Mouse (Mus musculus): ENCODE measurements at regions not wholly inside any gene's neighbourhood (a gene's known extent, or its start where the extent isn't known, plus 50 kb on each side); places are given as distances from the start of the nearest gene placed in this dataset.
A peak's percentile ranks its signal among the peaks of the same experiment; 100 is the strongest.
"Not testable (repeated sequence)": the region's sequence is repeated elsewhere in the genome, so short reads cannot be mapped to it uniquely, and the experiment has no call there.

DNA sequence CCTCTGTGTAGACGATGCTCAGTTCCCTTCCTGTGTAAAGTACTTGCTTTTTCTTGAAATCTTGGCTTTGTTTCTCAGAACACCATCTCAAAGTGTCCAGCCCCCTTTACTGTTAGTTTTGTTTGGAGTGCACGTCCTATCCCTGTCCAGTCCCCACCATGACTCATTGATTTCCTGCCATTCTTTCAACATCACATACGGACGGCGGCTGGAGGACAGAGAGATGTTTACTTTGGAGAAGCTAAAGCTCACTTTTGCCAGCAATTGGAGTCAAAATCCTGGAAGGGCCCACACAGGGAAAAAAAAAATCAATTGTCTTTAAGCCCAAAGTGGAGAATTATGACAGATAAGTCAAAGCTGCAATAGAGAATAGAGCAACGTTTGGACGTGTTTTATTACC lies 51.8 kb downstream of the Gm5426 start:
- DNase-seq (ENCODE audit: low spot score): no peak

DNA sequence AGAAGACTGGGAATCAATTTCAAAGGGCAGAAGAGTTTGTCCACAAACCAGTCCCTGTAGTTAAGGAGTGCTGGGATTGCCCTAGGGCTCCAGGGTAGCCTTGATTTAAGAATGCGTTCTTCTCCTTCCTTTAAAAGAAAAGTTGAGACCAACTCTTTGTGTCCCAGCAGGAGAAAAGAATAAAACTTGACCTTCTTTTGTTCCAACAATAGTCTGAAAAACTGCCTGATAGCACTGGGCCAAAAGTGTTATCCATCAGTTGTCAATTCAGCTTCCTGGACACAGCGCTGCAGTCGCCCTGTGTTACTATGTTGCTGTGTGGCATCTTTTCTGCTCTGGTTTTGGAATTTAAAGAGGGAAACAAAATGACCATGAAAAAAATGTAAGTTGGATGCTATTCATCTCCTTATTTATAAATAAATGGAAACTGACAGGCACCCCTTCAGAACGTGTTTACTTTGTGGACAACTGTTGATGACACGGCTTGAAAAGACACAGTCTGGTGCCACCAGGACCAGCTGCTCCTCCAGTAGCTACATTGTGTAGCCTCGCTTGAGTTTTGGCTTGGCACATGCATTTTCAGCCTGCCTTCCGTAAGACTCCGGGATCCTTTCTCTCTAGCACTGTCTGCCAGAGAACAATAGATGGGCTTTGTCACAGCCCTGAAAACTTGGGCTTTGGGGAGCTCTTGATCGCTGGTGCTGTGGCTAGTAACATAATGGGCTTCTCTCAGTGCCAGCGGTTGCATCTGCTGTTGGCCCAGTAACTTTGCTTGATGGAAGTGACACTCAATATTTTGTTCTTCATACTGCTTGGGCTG lies 54.0 kb downstream of the Gm5426 start:
- DNase-seq (ENCODE audit: low spot score): no peak

DNA sequence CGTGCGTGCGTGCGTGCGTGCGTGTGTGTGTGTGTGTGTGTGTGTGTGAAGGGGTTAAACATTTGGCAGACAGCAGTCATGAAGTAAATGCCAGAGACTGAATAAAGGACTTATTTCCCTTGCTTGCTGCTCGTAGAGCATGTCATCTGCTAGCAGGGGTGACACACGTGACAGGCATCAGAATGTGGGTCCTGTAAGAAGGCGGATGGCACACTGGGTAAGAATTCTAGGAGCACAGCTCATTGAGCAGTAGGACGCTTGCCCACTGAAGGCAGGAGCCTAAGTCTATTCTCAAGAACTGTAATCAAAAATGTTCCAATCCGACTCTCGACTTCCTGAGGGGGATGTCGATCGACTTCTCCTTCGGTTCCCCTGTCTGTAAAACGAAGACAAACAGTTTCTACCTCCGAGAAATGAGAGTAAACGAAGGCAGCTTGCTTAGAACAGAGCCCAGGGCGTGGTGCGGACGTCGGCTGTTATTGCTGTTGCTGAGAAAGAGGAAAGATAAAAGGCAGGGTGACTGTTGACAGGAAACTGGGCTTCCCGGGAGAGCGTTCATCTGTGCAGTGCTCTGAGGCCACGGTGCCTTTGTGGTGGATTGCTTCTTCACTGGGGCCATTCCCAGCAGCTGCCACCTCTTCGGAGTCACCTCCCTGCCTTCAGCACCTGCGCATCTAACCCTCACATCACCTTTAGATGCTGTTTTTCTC lies 64.7 kb downstream of the Gm5426 start:
- no peak for DNase-seq (ENCODE audit: low spot score)

DNA sequence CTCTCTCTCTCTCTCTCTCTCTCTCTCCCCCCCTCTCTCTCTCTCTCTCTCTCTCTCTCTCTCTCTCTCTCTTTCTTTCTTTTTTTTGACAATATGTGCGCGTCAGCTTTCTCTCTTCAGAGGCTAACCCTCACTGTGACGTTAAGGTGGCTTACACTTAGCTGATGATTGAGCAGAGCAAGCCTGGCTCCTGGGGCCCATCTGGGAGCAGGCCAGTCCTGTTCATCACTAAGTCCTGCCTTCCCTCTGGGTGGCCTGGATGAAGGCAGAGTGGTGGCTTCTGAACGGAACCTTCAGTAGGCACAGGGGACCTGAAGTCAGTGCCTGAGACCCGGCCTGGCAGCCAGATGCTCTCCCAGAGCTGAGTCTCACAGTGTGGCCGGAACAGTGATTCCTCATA lies 65.5 kb downstream of the Gm5426 start:
- no peak for DNase-seq (ENCODE audit: low spot score)

DNA sequence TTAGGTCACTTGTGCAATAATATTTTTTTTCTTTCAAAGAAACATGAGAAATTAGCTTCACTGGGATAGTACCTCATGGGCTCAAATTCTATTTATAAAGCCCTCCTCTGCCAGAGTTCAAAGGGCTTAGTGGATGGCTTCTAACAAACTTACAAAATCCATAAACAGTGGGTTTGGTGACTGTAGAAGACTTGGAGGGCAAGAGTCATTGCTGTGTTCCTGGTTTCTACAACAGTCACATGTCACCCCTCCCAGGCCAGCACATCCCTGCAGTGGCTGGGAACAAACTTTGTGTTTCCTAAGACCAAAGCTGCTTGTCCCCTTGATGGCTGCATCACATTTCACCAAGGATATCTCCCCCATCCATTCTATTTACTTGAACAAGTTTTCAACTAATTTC lies 66.5 kb downstream of the Gm5426 start:
- DNase-seq (ENCODE audit: low spot score): no peak

DNA sequence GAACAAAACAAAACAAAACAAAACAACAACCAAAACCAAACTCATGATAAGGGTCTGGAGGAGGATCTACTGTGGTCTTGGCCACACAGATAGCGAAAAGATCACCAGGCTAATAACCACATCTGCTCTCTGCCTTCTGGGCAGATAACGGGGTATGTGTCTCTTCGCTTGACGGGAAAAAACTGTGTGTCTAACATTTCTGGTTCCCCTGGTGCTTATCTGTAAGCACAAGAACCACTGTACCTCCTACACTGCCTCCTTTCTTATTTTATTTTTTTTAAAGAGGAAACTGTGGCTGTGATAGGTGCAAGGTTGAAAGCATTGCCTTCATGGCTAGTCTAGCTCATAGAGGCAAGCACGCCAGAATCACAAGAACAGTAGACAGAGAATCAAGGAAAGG lies 67.8 kb downstream of the Gm5426 start:
- DNase-seq (ENCODE audit: low spot score): no peak

DNA sequence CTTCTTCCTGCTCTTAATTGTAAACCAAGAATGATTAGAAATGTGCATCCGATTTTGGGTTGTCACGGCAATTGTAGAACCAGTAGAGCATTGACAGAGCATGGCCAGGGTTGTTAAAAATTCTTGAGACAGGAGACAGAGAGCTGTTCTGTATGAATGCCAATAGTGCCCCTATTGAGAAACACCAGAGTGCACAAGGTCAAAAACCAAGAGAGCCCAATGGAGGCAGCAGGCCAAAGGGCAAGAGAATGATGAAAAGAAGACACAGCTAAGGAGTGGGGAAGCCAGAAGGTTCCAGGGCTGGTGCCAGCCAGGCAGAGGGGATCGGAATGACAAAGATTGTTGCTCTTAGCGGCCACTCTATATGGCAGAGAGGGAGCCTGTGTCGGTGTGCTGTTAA lies 72.8 kb downstream of the Gm5426 start:
- DNase-seq (ENCODE audit: low spot score): no peak

DNA sequence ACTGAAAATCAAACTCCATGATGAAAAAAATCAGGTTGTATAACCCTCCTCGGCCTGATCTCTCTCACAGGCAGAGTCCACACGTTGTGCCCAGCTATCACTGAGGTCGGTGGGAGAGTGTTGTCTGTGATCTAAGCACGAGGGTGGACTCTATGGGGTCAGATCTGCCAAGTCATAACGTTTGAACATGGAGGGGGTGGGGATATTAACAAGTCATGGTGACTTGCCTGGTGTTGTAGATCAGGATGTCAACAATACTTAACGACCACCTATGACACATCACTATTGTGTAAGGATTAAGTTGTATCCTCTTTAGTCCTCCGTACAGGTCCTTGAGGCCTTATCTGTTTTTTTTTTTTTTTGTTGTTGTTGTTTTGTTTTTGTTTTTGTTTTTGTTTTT lies 74.8 kb downstream of the Gm5426 start:
- no peak for DNase-seq (ENCODE audit: low spot score)

DNA sequence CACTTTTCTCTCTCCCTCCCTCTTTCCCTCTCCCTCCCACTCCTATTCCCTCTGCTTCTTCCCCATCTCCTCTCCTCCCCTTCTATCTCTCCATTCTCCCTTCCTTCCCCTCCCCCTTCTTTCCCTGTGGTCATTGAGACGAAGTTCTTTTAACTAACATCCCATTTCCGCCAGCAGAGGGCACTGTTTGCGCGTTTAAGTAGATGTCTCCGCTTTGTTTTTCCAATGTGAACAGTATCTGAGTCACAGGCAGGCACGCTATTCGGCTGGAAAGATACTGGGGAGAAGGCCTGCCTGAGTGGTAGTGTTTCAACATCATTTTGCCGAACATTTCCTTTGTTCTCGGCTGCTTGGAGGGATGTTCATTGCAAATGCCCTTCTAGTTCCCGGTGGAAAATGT lies 77.5 kb downstream of the Gm5426 start:
- DNase-seq (ENCODE audit: low spot score): peak; percentile 86

DNA sequence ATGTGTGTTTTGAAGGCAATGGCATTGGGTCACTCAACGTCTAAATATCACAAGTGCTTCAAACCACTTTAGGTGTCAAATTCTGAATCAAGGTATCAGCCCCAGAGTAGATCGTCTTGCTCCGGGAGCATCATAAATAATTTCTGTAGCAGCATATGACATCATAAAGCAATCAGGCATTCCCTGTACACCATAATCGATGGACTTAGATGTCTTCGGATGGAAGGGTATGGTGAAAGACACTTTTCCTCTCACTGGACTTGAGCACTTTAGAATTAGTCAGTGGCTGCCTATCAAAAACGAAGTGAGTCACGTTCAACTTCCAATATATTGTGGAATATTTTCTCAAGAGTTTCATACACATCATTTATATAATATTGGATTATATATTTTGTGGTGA lies 77.9 kb downstream of the Gm5426 start:
- no peak for DNase-seq (ENCODE audit: low spot score)

DNA sequence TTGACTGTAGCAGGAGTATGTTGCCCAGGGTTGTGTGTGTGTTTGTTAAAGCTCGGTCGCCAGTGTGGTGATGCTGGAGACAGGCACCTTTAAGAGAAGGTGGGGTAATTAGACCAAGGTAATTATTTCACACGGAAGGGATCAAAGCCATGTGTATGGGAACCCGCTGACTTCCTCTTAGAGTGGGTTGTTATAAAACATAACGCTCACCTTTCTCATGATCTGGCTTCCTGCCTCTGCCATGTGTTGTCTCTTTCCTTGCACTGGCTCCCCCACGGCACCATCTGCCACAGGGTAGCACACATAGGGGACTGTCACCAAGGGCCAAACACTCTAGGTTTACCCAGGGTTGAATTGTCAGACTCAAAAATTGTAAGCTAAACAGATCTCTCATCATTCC lies 78.5 kb downstream of the Gm5426 start:
- no peak for DNase-seq (ENCODE audit: low spot score)

DNA sequence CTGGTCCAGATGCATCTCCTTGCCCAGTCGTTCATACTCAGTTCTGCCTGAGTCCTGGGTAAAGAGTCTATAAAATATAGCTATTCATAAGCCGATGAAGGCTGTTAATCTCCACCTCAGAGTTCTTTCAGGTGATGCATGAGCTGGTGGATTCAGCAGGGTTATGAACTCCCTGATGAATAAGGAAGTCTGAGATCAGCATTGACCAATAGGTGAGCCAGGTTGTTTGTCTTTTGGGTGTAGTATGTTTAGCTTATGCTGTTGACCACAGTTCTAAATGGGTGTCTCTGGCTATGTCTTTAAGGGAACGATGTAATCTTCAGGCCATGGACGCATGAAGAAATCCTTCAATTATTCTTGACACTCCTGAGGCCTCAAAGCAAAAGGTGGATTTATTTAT lies 84.3 kb downstream of the Gm5426 start:
- DNase-seq (ENCODE audit: low spot score): no peak

DNA sequence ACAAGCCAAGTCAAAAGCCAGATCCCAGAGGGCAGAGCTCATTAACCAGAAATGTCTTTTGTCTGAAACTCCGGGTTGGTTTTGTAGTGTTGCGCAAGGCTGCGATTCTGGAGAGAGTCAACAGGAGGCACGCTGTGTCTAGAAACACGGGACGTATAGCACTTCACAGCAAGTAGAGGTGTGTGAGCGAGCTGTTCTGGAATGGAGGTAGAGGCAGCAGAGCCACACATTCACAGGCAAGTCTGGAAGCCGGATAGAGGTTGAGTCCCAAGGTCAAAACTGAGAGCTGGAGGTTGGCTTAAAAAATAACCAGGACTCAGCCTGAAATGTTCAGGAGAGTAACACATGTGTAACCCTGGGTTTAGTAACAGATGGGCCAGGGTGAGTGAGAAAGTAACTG lies 94.0 kb downstream of the Gm5426 start:
- DNase-seq (ENCODE audit: low spot score): no peak

DNA sequence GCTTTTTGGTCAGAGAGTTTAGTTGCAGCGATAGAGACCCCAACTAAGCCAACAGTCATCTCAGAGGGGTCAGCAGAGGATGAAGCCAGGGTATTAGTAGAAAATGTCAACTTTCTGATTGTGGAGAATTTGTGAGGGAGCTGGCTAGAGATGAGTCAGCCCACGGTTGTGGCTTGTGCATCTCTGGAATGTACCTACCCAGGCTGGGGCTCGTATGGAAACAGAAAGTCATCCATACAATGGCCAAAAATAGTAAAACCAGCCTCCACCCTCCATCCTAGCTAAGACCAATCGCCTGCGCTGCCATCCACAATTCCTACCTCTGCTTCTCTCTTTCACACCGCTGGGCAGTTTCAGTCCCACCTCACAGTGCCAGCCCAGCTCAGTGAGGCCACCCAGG lies 94.9 kb downstream of the Gm5426 start:
- DNase-seq (ENCODE audit: low spot score): no peak

DNA sequence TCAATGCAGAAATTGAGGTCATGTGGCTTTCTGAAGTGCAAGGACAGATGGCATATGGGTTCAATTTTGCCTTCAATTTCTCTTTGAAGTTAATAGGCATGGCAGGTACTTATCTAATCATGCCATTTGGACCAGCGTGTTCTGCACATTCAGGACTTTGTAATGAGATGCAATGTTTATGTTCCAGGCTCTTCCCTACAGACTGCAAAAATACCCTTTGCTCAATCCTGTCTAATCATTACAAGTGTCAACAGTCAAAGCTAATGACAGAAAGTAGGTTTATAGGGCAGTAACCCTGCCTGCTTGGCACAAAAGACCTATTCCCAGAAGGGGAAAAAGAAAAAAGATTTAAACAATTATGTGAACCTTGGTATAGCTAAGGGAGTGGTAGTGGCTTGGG lies 96.5 kb downstream of the Gm5426 start:
- no peak for DNase-seq (ENCODE audit: low spot score)

DNA sequence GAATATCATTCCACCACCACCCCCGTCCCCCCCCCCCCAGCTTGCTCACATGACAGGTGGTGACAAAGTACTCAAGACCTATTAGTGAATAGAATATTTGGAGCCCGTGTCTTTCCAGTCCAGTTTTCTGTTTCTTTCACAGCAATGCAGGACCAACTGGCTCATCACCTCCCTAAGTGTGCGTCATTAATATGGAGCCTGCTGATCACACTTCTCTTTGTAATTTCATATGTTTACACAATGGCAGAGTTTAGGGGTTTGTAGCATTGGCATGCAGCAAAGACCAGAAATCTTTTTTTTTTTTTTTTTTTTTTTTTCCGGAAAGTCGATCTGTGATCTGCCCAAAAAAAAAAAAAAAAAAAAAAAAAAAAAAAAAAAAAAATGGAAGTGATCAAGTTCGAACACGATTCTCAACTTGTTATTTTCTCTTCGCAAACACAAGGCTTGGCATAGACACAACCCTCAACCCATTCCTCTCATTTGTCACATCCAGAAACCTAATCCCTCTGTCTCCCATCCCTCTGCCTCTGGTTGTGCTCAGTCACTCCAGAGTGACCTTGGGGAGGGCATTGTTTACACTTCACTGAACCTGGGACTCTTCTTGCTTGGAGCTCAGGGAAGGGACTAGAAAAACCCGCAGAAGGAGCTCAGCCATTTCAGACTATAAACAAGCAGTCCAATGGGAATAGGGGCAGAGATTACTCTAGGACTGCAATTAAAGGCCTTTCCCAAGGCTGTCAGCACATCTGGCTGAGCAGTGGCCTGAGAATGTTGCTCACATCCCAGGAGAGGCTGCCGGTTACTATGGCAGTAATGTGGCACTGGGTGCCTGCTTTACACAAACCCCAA lies 98.4 kb downstream of the Gm5426 start:
- DNase-seq (ENCODE audit: low spot score): no peak

DNA sequence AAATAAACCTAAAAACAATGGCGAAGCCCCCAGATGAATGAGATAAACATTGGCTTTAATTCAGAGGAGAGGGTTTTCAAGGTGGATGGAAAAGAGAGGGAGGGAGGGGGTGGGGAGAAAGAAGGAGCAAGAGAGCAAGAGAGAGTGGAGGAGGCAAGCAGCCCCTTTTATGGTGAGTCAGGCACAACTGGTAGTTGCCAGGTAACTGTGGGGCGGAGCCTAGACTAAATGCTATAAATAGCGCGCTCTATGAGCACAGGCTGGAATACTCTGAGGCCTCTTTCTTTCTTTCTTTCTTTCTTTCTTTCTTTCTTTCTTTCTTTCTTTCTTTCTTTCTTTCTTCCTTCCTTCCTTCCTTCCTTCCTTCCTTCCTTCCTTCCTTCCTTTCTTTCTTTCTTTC lies 99.6 kb downstream of the Gm5426 start:
- not testable (repeated sequence) for DNase-seq (ENCODE audit: low spot score)

DNA sequence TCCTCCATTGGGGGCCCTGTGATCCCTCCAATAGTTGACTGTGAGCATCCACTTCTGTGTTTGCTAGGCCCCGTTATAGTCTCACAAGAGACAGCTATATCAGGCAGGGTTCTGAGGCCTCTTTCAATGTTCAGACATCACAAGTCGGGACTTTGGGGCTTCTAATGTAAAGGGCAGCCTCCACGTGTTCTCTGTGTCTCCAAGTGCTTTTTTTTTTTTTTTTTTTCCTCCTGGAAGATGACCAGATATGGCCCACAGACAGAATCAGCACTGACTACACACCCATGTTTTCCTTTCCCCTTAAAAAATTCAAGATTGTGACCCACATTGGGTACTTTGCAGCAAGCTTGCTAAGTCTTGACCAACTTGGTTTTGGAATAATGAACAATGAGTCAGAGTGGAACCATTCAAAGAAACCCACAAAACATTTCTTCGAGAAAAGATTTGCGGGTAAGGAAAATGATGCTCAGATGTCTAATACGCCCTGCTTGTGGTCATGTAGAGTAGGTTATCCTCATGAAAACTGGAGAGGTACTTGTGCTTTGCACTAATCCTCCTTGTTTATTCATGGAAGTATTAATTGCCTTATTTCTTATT lies 100.5 kb downstream of the Gm5426 start:
- no peak for DNase-seq (ENCODE audit: low spot score)

DNA sequence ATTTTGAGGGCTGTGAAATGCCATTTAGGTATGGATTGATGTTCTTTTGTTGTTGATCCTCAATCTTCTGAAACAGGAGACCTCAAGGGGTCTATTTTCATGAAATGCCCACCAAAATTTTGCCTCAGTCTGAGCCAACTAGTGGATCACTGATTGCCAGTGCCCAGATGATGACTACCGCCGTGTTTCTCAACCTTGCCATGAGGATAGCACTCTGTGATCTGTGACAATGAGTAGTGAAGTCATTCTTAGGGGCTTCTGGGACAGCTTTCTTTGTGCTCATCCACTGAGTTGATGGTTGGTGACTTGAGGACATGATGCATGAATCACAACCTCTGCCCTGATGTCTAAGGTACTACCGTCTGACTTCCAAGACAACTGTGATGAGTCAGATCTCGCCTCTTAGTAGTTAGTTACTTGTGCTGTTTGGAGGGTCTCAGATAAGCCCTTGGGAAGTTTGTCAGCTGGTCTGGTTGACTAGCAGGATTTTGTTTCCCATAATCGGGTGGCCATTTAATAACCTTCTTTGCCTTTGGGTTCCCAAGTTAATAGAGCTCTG lies 101.2 kb downstream of the Gm5426 start:
- DNase-seq (ENCODE audit: low spot score): no peak

DNA sequence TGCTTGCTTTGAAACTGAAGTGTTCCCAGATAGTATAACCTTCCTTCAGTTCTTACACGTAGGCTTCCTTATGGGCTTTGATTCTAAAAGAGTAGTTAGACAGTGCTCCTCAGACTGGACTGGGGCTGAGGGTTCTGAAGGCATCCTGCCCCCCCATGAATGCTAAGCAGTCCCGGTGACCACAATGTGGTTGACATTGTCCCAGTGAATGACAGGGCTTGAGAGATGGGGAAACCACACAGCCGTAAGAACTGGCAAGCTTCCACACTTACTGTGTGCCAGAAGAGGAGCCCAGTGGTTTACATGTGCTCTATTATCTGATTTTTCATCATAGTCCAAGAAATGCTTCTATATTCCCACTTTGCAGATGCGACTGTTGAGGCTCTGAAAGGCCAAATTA lies 101.8 kb downstream of the Gm5426 start:
- no peak for DNase-seq (ENCODE audit: low spot score)

DNA sequence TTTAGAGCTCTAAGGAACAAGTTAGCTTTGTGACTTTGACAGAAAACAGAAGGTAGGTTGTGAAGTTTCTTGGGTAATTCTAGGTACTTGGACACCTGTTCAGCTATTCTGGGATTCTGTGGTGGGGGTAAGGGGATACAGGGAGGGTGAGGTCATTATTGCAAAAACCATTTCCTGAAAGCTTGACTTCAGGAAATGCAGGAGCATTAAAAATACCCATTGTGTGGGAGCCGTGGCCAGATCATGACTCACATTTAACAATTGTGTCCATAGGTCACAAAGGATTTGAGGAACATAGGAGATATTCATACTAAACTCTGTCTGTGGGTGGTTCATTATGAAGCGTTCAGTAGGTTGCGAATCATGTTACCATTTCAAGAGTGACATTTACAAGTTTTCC lies 102.4 kb downstream of the Gm5426 start:
- no peak for DNase-seq (ENCODE audit: low spot score)

DNA sequence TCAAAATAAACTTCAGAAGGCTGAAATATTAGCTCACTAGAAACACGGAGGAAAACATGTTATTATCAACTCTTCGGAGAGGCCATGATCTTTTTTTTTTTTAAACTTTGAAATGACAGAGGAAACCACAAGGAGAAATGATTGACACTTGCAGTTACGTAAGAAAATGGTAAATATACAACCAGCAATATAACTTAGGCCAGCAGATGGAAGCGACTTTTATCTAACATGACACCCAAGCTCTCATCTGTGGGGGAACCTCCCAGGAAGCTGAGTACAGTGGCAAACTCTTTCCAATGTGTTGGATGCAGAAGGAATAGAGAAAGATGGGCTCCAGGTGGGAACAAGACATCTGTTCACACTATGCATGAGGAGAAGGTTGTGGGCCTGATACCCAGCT lies 104.2 kb downstream of the Gm5426 start:
- no peak for DNase-seq (ENCODE audit: low spot score)
